Comparison of ENCODE assay signal across 15 mouse cellular contexts in genomic region chrX:7863181-7863580, GRCm38 (mm10).
"Had no signal": no experiment of that assay in that cellular context is flagged by ENCODE, and none has a peak within 500 bp of the region (broad histone marks: within the 10 kb centered on the region; RNA-seq: fewer than 3 reads in every experiment).

No protein-coding gene starts in this region.

- H3K9me3 ChIP-seq: neural tube, embryonic 12.5 days; neural tube, embryonic 13.5 days; neural tube, embryonic 15.5 days; stomach, embryonic 15.5 days had no signal

- H3K4me1 ChIP-seq: neural tube, embryonic 12.5 days; neural tube, embryonic 13.5 days; neural tube, embryonic 15.5 days; stomach, embryonic 15.5 days had no signal

- H3K27me3 ChIP-seq: neural tube, embryonic 12.5 days; neural tube, embryonic 13.5 days; neural tube, embryonic 15.5 days; stomach, embryonic 15.5 days had no signal

- DNase-seq: retina, postnatal 1 day; right cerebral cortex, adult 18-20 months; right cerebral cortex, postnatal 14 days; right cerebral cortex, postnatal 25 days; thymus, adult 18-20 months; thymus, adult 2 months; thymus, postnatal 14 days; thymus, postnatal 25 days; thymus, postnatal 36 days; thymus, postnatal 4 days had no signal

- H3K9ac ChIP-seq: neural tube, embryonic 12.5 days; neural tube, embryonic 13.5 days; neural tube, embryonic 15.5 days; stomach, embryonic 15.5 days had no signal

- H3K4me2 ChIP-seq: neural tube, embryonic 12.5 days; neural tube, embryonic 13.5 days; neural tube, embryonic 15.5 days; stomach, embryonic 15.5 days had no signal

- H3K27ac ChIP-seq: neural tube, embryonic 12.5 days; neural tube, embryonic 13.5 days; neural tube, embryonic 15.5 days; stomach, embryonic 15.5 days; stomach, postnatal 0 days had no signal

- H3K4me3 ChIP-seq: neural tube, embryonic 12.5 days; neural tube, embryonic 13.5 days; neural tube, embryonic 15.5 days; stomach, embryonic 15.5 days had no signal

- H3K36me3 ChIP-seq: stomach, embryonic 15.5 days had no signal
